Mouse (Mus musculus): ENCODE data around the gene Ugt1a10. TPM values are rescaled to one million over a fixed set of nuclear protein-coding genes. Genes with fewer than 3 reads are reported as not detected.
"Not testable (repeated sequence)": the region's sequence is repeated elsewhere in the genome, so short reads cannot be mapped to it uniquely, and the experiment has no call there.

Ugt1a10 gene
- polyA plus RNA-seq, 1 experiment from 2014 or later, result 0.21 TPM

- Histone ChIP-seq H3K4me1 (ENCODE audit: insufficient read depth) (0 out of 2 replicates have a peak, but pooled peaks cover 2% of the 10 kb centered on the region), H3K9ac (replicated peaks) (no peak overlapping the region), H3K36me3 (replicated peaks; ENCODE audit: insufficient read depth, low read length) (no peaks in the 10 kb centered on the region), H3K4me3 (ENCODE audit: low read depth, low read length) (no peak overlapping the region), H3K27ac (ENCODE audit: low read depth) (peak overlapping the region; percentile 64), H3K9me3 (ENCODE audit: low read length) (no peaks in the 10 kb centered on the region), H3K27me3 (ENCODE audit: insufficient read depth, low read length) (no peaks in the 10 kb centered on the region), H3K4me2 (ENCODE audit: low read depth, low read length) (no peak overlapping the region)
- no peak for TF ChIP-seq EP300 (IDR thresholded peaks at IDR 0.05; ENCODE audit: low read depth)
- TF ChIP-seq CTCF (IDR thresholded peaks at IDR 0.05; ENCODE audit: low read depth), result no peak
- ATAC-seq (peak; percentile 86), DNase-seq (peak; percentile 24)
- 69% methylated on average over 4 of the region's 4 CpGs for WGBS (ENCODE audit: insufficient replicate concordance)
These were observed 41.0 kb upstream of the Ugt1a10 start for GRCm38 (mm10) chr1:88014194-88014593.

- Histone ChIP-seq H3K9ac (replicated peaks) (no peak overlapping the region), H3K27me3 (ENCODE audit: insufficient read depth, low read length) (no peaks in the 10 kb centered on the region), H3K9me3 (ENCODE audit: low read length) (no peaks in the 10 kb centered on the region), H3K36me3 (replicated peaks; ENCODE audit: insufficient read depth, low read length) (no peaks in the 10 kb centered on the region), H3K4me1 (ENCODE audit: insufficient read depth) (0 out of 2 replicates have a peak, but pooled peaks cover 2% of the 10 kb centered on the region), H3K4me3 (ENCODE audit: low read depth, low read length) (no peak overlapping the region), H3K4me2 (ENCODE audit: low read depth, low read length) (no peak overlapping the region), H3K27ac (ENCODE audit: low read depth) (peak overlapping the region; percentile 64; the same call in 1 of the 2 replicates)
- ATAC-seq (no peak), DNase-seq (no peak)
- TF ChIP-seq CTCF (IDR thresholded peaks at IDR 0.05; ENCODE audit: low read depth) (no peak), EP300 (IDR thresholded peaks at IDR 0.05; ENCODE audit: low read depth) (no peak)
- 84% methylated on average over 4 of the region's 4 CpGs for WGBS (ENCODE audit: insufficient replicate concordance)
These were observed 40.5 kb upstream of the Ugt1a10 start for GRCm38 (mm10) chr1:88014671-88015070.

- H3K9ac ChIP-seq (replicated peaks), result no peak overlapping the region
- H3K4me3 ChIP-seq (ENCODE audit: low read depth, low read length), result no peak overlapping the region
- no peaks in the 10 kb centered on the region for H3K27me3 ChIP-seq (ENCODE audit: insufficient read depth, low read length)
- WGBS (ENCODE audit: insufficient replicate concordance), result 73% methylated on average over 6 of the region's 6 CpGs
- no peak overlapping the region for H3K27ac ChIP-seq (ENCODE audit: low read depth)
- 0 out of 2 replicates have a peak, but pooled peaks cover 2% of the 10 kb centered on the region for H3K4me1 ChIP-seq (ENCODE audit: insufficient read depth)
- no peaks in the 10 kb centered on the region for H3K9me3 ChIP-seq (ENCODE audit: low read length)
- ATAC-seq (no peak), DNase-seq (no peak)
- TF ChIP-seq CTCF (IDR thresholded peaks at IDR 0.05; ENCODE audit: low read depth) (no peak), EP300 (IDR thresholded peaks at IDR 0.05; ENCODE audit: low read depth) (no peak)
- H3K36me3 ChIP-seq (replicated peaks; ENCODE audit: insufficient read depth, low read length), result no peaks in the 10 kb centered on the region
- H3K4me2 ChIP-seq (ENCODE audit: low read depth, low read length), result no peak overlapping the region
These were observed 39.8 kb upstream of the Ugt1a10 start for GRCm38 (mm10) chr1:88015371-88015770.

- H3K9ac ChIP-seq (replicated peaks), result peak overlapping the region; percentile 26; the same call in 1 of the 2 replicates
- not testable (repeated sequence) for H3K36me3 ChIP-seq (replicated peaks; ENCODE audit: insufficient read depth, low read length); H3K4me2 ChIP-seq (ENCODE audit: low read depth, low read length); H3K27me3 ChIP-seq (ENCODE audit: insufficient read depth, low read length); H3K27ac ChIP-seq (ENCODE audit: low read depth); H3K4me1 ChIP-seq (ENCODE audit: insufficient read depth); H3K4me3 ChIP-seq (ENCODE audit: low read depth, low read length); DNase-seq; H3K9me3 ChIP-seq (ENCODE audit: low read length)
- ATAC-seq, result peak; percentile 38; the same call in 1 of the 2 replicates
- WGBS (ENCODE audit: insufficient replicate concordance), result 71% methylated on average over 3 of the region's 3 CpGs
These were observed 29.9 kb upstream of the Ugt1a10 start for GRCm38 (mm10) chr1:88025244-88025643.

GRCm38 (mm10) chr1:88043044-88043443 is 12.1 kb upstream of the Ugt1a10 start:
- H3K27ac ChIP-seq (ENCODE audit: low read depth); H3K4me3 ChIP-seq (ENCODE audit: low read depth, low read length); H3K4me2 ChIP-seq (ENCODE audit: low read depth, low read length); ATAC-seq; H3K4me1 ChIP-seq (ENCODE audit: insufficient read depth); H3K9ac ChIP-seq (replicated peaks); DNase-seq; H3K9me3 ChIP-seq (ENCODE audit: low read length); H3K36me3 ChIP-seq (replicated peaks; ENCODE audit: insufficient read depth, low read length); H3K27me3 ChIP-seq (ENCODE audit: insufficient read depth, low read length): not testable (repeated sequence)
- 18% methylated on average over 1 of the region's 2 CpGs for WGBS (ENCODE audit: insufficient replicate concordance)

GRCm38 (mm10) chr1:88044832-88045437 is 10.3 kb upstream of the Ugt1a10 start:
- H3K4me1 ChIP-seq (ENCODE audit: insufficient read depth); H3K36me3 ChIP-seq (replicated peaks; ENCODE audit: insufficient read depth, low read length); H3K4me3 ChIP-seq (ENCODE audit: low read depth, low read length); H3K4me2 ChIP-seq (ENCODE audit: low read depth, low read length); H3K9me3 ChIP-seq (ENCODE audit: low read length); DNase-seq; H3K27me3 ChIP-seq (ENCODE audit: insufficient read depth, low read length); H3K27ac ChIP-seq (ENCODE audit: low read depth); H3K9ac ChIP-seq (replicated peaks): not testable (repeated sequence)
- peak; percentile 83 for ATAC-seq
- 62% methylated on average over 3 of the region's 5 CpGs for WGBS (ENCODE audit: insufficient replicate concordance)

- H3K4me2 ChIP-seq (ENCODE audit: low read depth, low read length); H3K9ac ChIP-seq (replicated peaks); ATAC-seq; H3K27ac ChIP-seq (ENCODE audit: low read depth); H3K36me3 ChIP-seq (replicated peaks; ENCODE audit: insufficient read depth, low read length); H3K9me3 ChIP-seq (ENCODE audit: low read length); H3K4me3 ChIP-seq (ENCODE audit: low read depth, low read length); H3K4me1 ChIP-seq (ENCODE audit: insufficient read depth); DNase-seq; H3K27me3 ChIP-seq (ENCODE audit: insufficient read depth, low read length): not testable (repeated sequence)
- WGBS (ENCODE audit: insufficient replicate concordance), result 65% methylated on average over 2 of the region's 2 CpGs
These were observed 7.8 kb upstream of the Ugt1a10 start for GRCm38 (mm10) chr1:88047408-88047807.

- not testable (repeated sequence) for H3K27me3 ChIP-seq (ENCODE audit: insufficient read depth, low read length); H3K4me2 ChIP-seq (ENCODE audit: low read depth, low read length); H3K4me3 ChIP-seq (ENCODE audit: low read depth, low read length); H3K4me1 ChIP-seq (ENCODE audit: insufficient read depth); H3K27ac ChIP-seq (ENCODE audit: low read depth); DNase-seq; H3K9ac ChIP-seq (replicated peaks); H3K9me3 ChIP-seq (ENCODE audit: low read length); ATAC-seq; H3K36me3 ChIP-seq (replicated peaks; ENCODE audit: insufficient read depth, low read length)
- 27% methylated on average over 1 of the region's 2 CpGs for WGBS (ENCODE audit: insufficient replicate concordance)
These were observed 11.4 kb downstream of the Ugt1a10 start for GRCm38 (mm10) chr1:88066472-88067102.
